Mouse (Mus musculus) gastrocnemius, adult 2 months (tissue): ENCODE results near the gene Satb2. TPM values are rescaled to one million over a fixed set of nuclear protein-coding genes. Genes with fewer than 3 reads are reported as not detected.

Experiments used
- DNase-seq: peaks from one replicate; pipeline ENCODE4 v3.0.0; 2022
- H3K27ac ChIP-seq: fragments of 200-600 bp; 2 replicates; pipeline ENCODE4 v1.8.1; 2022; ENCODE audit warnings: mild to moderate bottlenecking
- H3K4me3 ChIP-seq: fragments of 200-600 bp; 2 replicates; pipeline ENCODE4 v1.8.1; 2022; ENCODE audit warnings: mild to moderate bottlenecking, moderate library complexity
- CTCF ChIP-seq: fragments of 200-600 bp; IDR thresholded peaks from 2 replicates; pipeline ENCODE4 v1.8.1; 2022; ENCODE audit warnings: antibody characterized with exemption, mild to moderate bottlenecking, moderate library complexity
- intact Hi-C: fragments of 180-260 bp; cut with DNase I; formaldehyde crosslinking; loops from one replicate; pipeline ENCODE4 v1.15.1; 2025
- total RNA-seq, 2 experiments: library from RNA; stranded (reverse); gene quantifications; 2 replicates each; pipeline ENCODE4 v1.2.3; 2021

Gene Satb2
- total RNA-seq, 2 experiments from 2014 or later: 0.22 to 0.28 TPM

- no peak for TF ChIP-seq CTCF
- Histone ChIP-seq H3K4me3 (no peak overlapping the region), H3K27ac (no peak overlapping the region)
- no peak for DNase-seq
- intact Hi-C loops: no loop called here
Observed at GRCm38 (mm10) chr1:56951525-56951924, 26.9 kb downstream of the Satb2 start.

- intact Hi-C loops: no loop called here
Observed at GRCm38 (mm10) chr1:56939432-56939831, 39.0 kb downstream of the Satb2 start.

GRCm38 (mm10) chr1:56938432-56938831, 40.0 kb downstream of the Satb2 start:
- intact Hi-C loops: no loop called here
- no peak for DNase-seq
- Histone ChIP-seq H3K4me3 (no peak overlapping the region), H3K27ac (no peak overlapping the region)
- no peak for TF ChIP-seq CTCF

More at GRCm38 (mm10) chr1:56939432-56939831, 39.0 kb downstream of the Satb2 start:
- TF ChIP-seq CTCF: no peak
- no peak overlapping the region for H3K4me3 ChIP-seq
- no peak for DNase-seq
- no peak overlapping the region for H3K27ac ChIP-seq

DNA sequence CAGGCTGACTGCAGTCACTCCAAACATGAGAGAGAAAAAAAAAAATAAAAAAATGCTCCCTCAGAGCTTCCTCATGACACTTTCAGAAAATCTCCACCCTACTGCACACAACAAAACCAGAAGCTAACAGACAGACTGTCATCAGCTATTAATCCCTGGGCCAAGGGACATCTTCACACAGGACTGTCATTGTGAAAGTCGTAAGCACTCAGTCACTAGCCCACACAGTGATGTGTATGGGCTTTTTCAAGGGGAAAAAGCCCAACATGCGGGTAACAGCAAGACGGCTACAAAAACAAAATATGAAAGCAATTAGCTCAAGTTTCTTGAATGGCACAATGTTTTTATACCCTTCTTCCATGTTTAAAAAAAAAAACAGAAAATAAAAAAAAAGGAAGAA, 41.9 kb downstream of the Satb2 start:
- DNase-seq: no peak
- Histone ChIP-seq H3K4me3 (no peak overlapping the region), H3K27ac (no peak overlapping the region)
- intact Hi-C loops: no loop called here
- no peak for TF ChIP-seq CTCF

DNA sequence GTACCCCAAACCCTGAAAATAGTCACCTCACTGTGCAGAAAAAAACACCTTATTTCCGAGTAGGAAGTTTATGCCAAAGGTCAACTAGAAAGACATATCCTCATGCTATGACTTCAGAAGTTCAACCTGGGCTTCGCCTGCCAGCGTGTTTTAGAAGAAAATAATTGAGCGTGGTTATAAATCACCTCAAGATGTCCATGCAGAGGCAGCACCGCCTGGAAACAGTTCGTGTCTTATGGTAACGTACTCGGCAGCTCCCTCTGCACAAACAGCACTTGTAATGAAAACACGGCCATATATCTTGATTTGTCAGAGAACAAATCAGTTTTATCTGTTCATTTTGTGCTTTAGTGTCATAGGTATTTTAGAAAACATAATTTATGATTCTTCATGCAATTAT, 44.6 kb downstream of the Satb2 start:
- Histone ChIP-seq H3K27ac (no peak overlapping the region), H3K4me3 (no peak overlapping the region)
- DNase-seq: no peak
- no peak for TF ChIP-seq CTCF
- intact Hi-C loops: no loop called here

- intact Hi-C loops: no loop called here
Observed at GRCm38 (mm10) chr1:56930096-56930495, 48.4 kb downstream of the Satb2 start.

DNA sequence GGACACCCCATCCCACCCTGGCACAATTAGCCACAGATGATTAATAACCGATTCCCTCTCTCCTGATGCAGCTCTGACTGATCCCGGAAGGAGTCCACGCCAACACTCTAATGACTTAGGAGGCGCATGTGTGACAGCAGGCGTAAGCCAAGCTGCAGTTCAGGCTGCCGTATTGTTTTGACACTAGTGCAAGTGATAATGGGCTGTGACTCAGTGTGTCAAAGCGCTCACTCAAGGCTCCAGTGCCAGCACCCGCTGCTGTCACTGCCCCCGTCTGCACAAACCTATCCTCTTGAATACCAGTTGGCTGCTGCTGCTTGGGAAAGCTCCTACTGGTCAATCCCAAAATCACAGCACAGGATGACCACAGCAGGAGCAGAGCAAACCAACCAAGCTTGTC, 49.7 kb downstream of the Satb2 start:
- Histone ChIP-seq H3K27ac (no peak overlapping the region), H3K4me3 (no peak overlapping the region)
- intact Hi-C loops: no loop called here
- no peak for DNase-seq
- no peak for TF ChIP-seq CTCF

More at GRCm38 (mm10) chr1:56930096-56930495, 48.4 kb downstream of the Satb2 start:
- no peak for TF ChIP-seq CTCF
- DNase-seq: no peak
- Histone ChIP-seq H3K4me3 (no peak overlapping the region), H3K27ac (no peak overlapping the region)

DNA sequence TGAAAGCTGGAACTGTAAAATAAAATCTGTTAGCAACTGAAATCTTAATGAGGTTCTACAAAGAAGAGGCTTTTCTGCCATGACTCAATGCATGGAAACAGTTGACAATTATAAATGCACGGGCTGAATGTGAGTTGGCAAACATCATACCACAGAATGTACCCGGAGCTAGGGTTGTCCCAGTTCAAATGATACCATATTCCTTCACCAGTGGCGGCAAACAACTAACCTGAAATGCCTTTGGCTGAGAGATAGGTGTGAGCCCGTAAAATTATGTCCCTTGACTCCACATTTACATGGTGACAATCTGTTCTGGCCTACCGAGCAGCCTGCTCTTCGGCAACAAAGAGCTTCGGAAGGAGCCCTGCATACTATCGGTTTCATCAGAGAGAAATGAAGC, 58.0 kb downstream of the Satb2 start:
- no peak for TF ChIP-seq CTCF
- DNase-seq: no peak
- Histone ChIP-seq H3K27ac (no peak overlapping the region), H3K4me3 (no peak overlapping the region)
- intact Hi-C loops: no loop called here

DNA sequence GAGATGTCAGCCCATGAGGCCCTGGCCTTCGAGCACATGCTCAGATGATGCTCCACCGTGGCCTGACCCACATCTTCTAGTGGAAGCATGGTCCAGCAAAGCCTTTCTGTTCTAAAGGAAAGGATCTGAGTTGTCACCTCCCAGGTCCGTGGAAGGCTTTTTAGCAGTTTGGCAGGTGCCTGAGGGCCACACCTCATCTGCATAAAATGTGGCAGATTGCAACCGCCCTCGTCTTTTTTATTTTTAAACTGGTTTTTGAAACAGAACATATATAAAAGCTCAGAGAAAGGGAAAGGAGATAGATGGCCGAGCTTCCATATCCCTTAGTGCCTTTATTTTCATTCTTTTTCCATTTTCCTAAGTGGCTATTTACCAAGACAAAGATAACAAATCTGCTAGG, 64.2 kb downstream of the Satb2 start:
- Histone ChIP-seq H3K27ac (no peak overlapping the region), H3K4me3 (no peak overlapping the region)
- TF ChIP-seq CTCF: no peak
- intact Hi-C loops: no loop called here
- DNase-seq: no peak

DNA sequence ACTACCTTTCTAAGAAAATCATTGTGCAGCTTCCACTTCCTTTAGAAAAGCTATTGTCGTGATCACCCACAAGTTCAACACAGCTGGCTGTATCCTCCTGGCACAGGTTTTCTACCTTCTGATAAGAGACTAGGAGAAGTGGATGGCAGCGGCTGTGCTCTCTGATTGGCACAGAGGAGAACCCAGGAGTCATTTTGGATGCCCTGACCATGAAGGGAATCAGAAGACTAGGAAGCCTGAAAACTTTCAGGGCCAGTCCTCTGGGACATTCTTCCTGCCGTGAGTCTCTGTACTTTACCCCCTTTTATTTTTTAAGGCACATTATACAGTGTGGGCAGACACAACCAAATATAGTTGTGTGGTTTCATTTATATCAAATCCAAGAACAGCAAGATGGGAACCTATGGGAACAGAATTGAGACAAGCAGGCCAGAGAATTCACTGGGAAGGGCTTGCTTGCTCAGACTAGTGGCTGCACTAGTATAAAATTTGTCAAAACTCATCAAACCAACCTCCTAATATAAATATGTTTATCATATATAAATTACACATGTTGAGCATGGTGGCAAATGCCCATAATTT, 77.7 kb downstream of the Satb2 start:
- TF ChIP-seq CTCF: no peak
- no peak overlapping the region for H3K4me3 ChIP-seq
- no peak for DNase-seq
- no peak overlapping the region for H3K27ac ChIP-seq
- intact Hi-C loops: no loop called here

GRCm38 (mm10) chr1:56900187-56900586, 78.3 kb downstream of the Satb2 start:
- no peak overlapping the region for H3K27ac ChIP-seq
- intact Hi-C loops: no loop called here
- TF ChIP-seq CTCF: no peak
- H3K4me3 ChIP-seq: no peak overlapping the region
- no peak for DNase-seq

- TF ChIP-seq CTCF: no peak
- DNase-seq: no peak
- Histone ChIP-seq H3K4me3 (no peak overlapping the region), H3K27ac (no peak overlapping the region)
- intact Hi-C loops: no loop called here
Observed at GRCm38 (mm10) chr1:56898606-56899396, 79.6 kb downstream of the Satb2 start.

GRCm38 (mm10) chr1:56897492-56898180, 80.8 kb downstream of the Satb2 start:
- no peak for TF ChIP-seq CTCF
- DNase-seq: no peak
- H3K4me3 ChIP-seq: no peak overlapping the region
- no peak overlapping the region for H3K27ac ChIP-seq
- intact Hi-C loops: no loop called here
